Mouse (Mus musculus): ENCODE measurements around the gene Agk.

DNA sequence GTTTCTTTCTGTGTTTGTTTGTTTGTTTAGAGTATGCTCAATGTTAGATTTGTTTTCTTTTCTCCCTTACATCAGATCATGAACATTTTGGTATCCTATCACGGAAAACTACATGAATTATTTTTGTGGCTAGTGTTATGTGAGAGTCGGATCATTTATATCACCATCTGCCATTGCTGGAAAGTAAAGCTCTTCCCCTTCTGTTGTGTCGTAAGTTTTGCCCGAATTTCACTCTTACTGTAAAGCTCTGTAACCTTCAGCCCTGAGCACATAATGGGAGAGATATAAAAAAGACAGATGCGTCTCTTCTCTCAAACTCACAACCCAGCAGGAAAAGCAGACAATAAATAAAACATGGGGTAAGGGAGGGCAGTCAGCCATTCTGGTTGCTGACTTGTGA, 114.0 kb downstream of the Agk start, which contains the start of gene Wee2:
- no peak for TF ChIP-seq CTCF (IDR thresholded peaks at IDR 0.05; ENCODE audit: extremely low read depth, insufficient read length, insufficient replicate concordance, low read depth, low read length)
- TF ChIP-seq POLR2A (IDR thresholded peaks at IDR 0.05; ENCODE audit: low read depth, low read length) = no peak

Measured in small intestine, adult 2 months (tissue).